Mouse (Mus musculus): Measurements from ENCODE around the gene Ccna1.

DNA sequence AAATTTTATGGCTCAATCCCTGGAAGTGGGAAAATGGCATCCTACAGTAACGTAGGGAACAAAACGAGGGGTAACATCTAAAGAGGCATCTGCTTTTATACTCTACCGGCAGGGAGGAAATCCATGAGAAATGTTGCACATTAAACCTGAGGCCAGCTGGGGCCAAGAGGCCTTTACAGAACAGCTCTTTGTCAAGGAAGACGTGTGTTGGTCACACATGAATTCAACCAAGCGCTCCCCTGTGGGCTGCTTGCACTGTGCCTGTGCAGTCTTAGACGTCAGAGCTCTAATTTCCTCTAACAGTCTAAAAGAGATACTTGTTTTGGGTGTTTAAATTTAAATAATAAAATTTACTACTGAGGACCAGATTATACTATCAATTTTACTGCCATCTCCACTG is 22.9 kb upstream of the Ccna1 start:
- TF ChIP-seq CTCF (IDR thresholded peaks at IDR 0.05; ENCODE audit: low read depth) (no peak), EP300 (IDR thresholded peaks at IDR 0.05; ENCODE audit: low read depth) (no peak)
